Mouse (Mus musculus) heart, embryonic 15.5 days (tissue): ENCODE results near the gene Wdr64. TPM values are rescaled to one million over a fixed set of nuclear protein-coding genes. Genes with fewer than 3 reads are reported as not detected.

Experiments used
- ATAC-seq: fragments of 200-750 bp; cut with Nextera tagmentation; replicated peaks from 2 replicates; pipeline ENCODE4 v1.8.0; 2017; ENCODE audit warnings: low read depth, moderate TSS enrichment; ENCODE audit not compliant: insufficient number of reproducible peaks, insufficient read depth, low FRiP score
- H3K27ac ChIP-seq: fragments of 300-500 bp; sonication (generic); 2 replicates; pipeline ENCODE4 v1.5.1; 2015; ENCODE audit warnings: mild to moderate bottlenecking, inconsistent platforms
- H3K27me3 ChIP-seq: fragments of 300-500 bp; sonication (generic); 2 replicates; pipeline ENCODE4 v1.6.1; 2015; ENCODE audit warnings: inconsistent platforms
- H3K36me3 ChIP-seq: fragments of 300-500 bp; sonication (generic); 2 replicates; pipeline ENCODE4 v1.6.1; 2015; ENCODE audit warnings: mild to moderate bottlenecking, inconsistent platforms
- H3K4me1 ChIP-seq: fragments of 300-500 bp; sonication (generic); replicated peaks from 2 replicates; pipeline ENCODE4 v1.6.1; 2015; ENCODE audit warnings: inconsistent platforms
- H3K4me2 ChIP-seq: fragments of 300-500 bp; sonication (generic); 2 replicates; pipeline ENCODE4 v1.6.1; 2015; ENCODE audit warnings: inconsistent platforms, mild to moderate bottlenecking, moderate library complexity
- H3K4me3 ChIP-seq: fragments of 300-500 bp; sonication (generic); 2 replicates; pipeline ENCODE4 v1.5.1; 2015; ENCODE audit warnings: mild to moderate bottlenecking, inconsistent platforms
- H3K9ac ChIP-seq: fragments of 300-500 bp; sonication (generic); 2 replicates; pipeline ENCODE4 v1.6.1; 2015; ENCODE audit warnings: mild to moderate bottlenecking, inconsistent platforms
- H3K9me3 ChIP-seq: fragments of 300-500 bp; sonication (generic); replicated peaks from 2 replicates; pipeline ENCODE4 v1.6.1; 2016; ENCODE audit warnings: inconsistent platforms
- WGBS: fragments of 180-500 bp; shearing (Covaris S2); methylation state at CpG from one replicate; pipeline ENCODE4 v1.1.7; 2015; ENCODE audit warnings: mixed read lengths; 5-methylcytosine and 5-hydroxymethylcytosine counted together
- polyA plus RNA-seq: library from polyadenylated mRNA; unstranded; fragments of >200 nt; fragmentation: Nextera tagmentation; extraction: Ambion mirVana; gene quantifications from 2 replicates; pipeline ENCODE4 v1.2.1, GENCODE M21; 2015

Wdr64 gene
- polyA plus RNA-seq: not detected in 2 replicates

GRCm38 (mm10) chr1:175698293-175698692, at the start of gene Wdr64:
Gene Wdr64 (plus strand): TSS chr1:175698593.
- ATAC-seq: no peak
- no peak within 1 kb of the TSS for H3K9ac ChIP-seq
- no peak within 1 kb of the TSS for H3K4me3 ChIP-seq

GRCm38 (mm10) chr1:175648615-175649014, 49.8 kb upstream of the Wdr64 start:
- ATAC-seq: no peak
- WGBS: 89% methylated on average over 4 of the region's 4 CpGs
- no peak overlapping the region for H3K9ac ChIP-seq
- H3K36me3 ChIP-seq: no peaks in the 10 kb centered on the region
- no peaks in the 10 kb centered on the region for H3K9me3 ChIP-seq
- no peak overlapping the region for H3K4me2 ChIP-seq
- no peaks in the 10 kb centered on the region for H3K27me3 ChIP-seq
- no peaks in the 10 kb centered on the region for H3K4me1 ChIP-seq
- no peak overlapping the region for H3K4me3 ChIP-seq
- no peak overlapping the region for H3K27ac ChIP-seq

More at GRCm38 (mm10) chr1:175698293-175698692, at the start of gene Wdr64:
- Histone ChIP-seq H3K9me3 (no peaks in the 10 kb centered on the region), H3K36me3 (no peaks in the 10 kb centered on the region), H3K4me1 (peaks cover 9% of the 10 kb centered on the region), H3K27me3 (no peaks in the 10 kb centered on the region), H3K27ac (no peak within 1 kb of the TSS), H3K4me2 (no peak within 1 kb of the TSS)
- 75% methylated on average over 1 of the region's 1 CpGs for WGBS

- Histone ChIP-seq H3K4me3 (no peak overlapping the region), H3K27me3 (no peaks in the 10 kb centered on the region), H3K9ac (no peak overlapping the region), H3K4me2 (no peak overlapping the region), H3K4me1 (no peaks in the 10 kb centered on the region), H3K9me3 (no peaks in the 10 kb centered on the region), H3K36me3 (peaks cover 3% of the 10 kb centered on the region; the same call in 1 of the 2 replicates), H3K27ac (no peak overlapping the region)
- WGBS: 85% methylated on average over 4 of the region's 4 CpGs
- ATAC-seq: no peak
Measured at GRCm38 (mm10) chr1:175659900-175660299, 38.5 kb upstream of the Wdr64 start.

GRCm38 (mm10) chr1:175668666-175669405, 29.6 kb upstream of the Wdr64 start:
- Histone ChIP-seq H3K4me1 (no peaks in the 10 kb centered on the region), H3K27me3 (no peaks in the 10 kb centered on the region), H3K36me3 (no peaks in the 10 kb centered on the region), H3K9ac (no peak overlapping the region), H3K27ac (no peak overlapping the region), H3K9me3 (no peaks in the 10 kb centered on the region), H3K4me2 (no peak overlapping the region), H3K4me3 (no peak overlapping the region)
- ATAC-seq: peak; percentile 47; the same call in 1 of the 2 replicates
- 63% methylated on average over 5 of the region's 5 CpGs for WGBS

GRCm38 (mm10) chr1:175669456-175669855, 28.9 kb upstream of the Wdr64 start:
- H3K9ac ChIP-seq: no peak overlapping the region
- H3K4me3 ChIP-seq: no peak overlapping the region
- H3K36me3 ChIP-seq: no peaks in the 10 kb centered on the region
- H3K27me3 ChIP-seq: no peaks in the 10 kb centered on the region
- 83% methylated on average over 3 of the region's 3 CpGs for WGBS
- no peak for ATAC-seq
- H3K27ac ChIP-seq: no peak overlapping the region
- H3K4me1 ChIP-seq: no peaks in the 10 kb centered on the region
- H3K9me3 ChIP-seq: no peaks in the 10 kb centered on the region
- H3K4me2 ChIP-seq: no peak overlapping the region

GRCm38 (mm10) chr1:175670042-175670441, 28.4 kb upstream of the Wdr64 start:
- Histone ChIP-seq H3K27me3 (no peaks in the 10 kb centered on the region), H3K4me1 (no peaks in the 10 kb centered on the region), H3K9me3 (no peaks in the 10 kb centered on the region), H3K27ac (no peak overlapping the region), H3K9ac (no peak overlapping the region), H3K4me2 (no peak overlapping the region), H3K36me3 (no peaks in the 10 kb centered on the region), H3K4me3 (no peak overlapping the region)
- whole genome bisulfite sequencing: 84% methylated on average over 7 of the region's 7 CpGs
- no peak for ATAC-seq

- H3K27ac ChIP-seq: no peak overlapping the region
- no peaks in the 10 kb centered on the region for H3K9me3 ChIP-seq
- H3K36me3 ChIP-seq: no peaks in the 10 kb centered on the region
- H3K27me3 ChIP-seq: no peaks in the 10 kb centered on the region
- no peak for ATAC-seq
- no peak overlapping the region for H3K4me2 ChIP-seq
- H3K4me1 ChIP-seq: no peaks in the 10 kb centered on the region
- WGBS: 17% methylated on average over 1 of the region's 1 CpGs
- no peak overlapping the region for H3K9ac ChIP-seq
- H3K4me3 ChIP-seq: no peak overlapping the region
Measured at GRCm38 (mm10) chr1:175671626-175672025, 26.8 kb upstream of the Wdr64 start.

- Histone ChIP-seq H3K27me3 (no peaks in the 10 kb centered on the region), H3K9ac (no peak overlapping the region), H3K4me2 (no peak overlapping the region), H3K36me3 (no peaks in the 10 kb centered on the region), H3K4me1 (no peaks in the 10 kb centered on the region), H3K4me3 (no peak overlapping the region), H3K27ac (no peak overlapping the region), H3K9me3 (no peaks in the 10 kb centered on the region)
- WGBS: 80% methylated on average over 7 of the region's 7 CpGs
- no peak for ATAC-seq
Measured at GRCm38 (mm10) chr1:175673563-175674325, 24.6 kb upstream of the Wdr64 start.

GRCm38 (mm10) chr1:175675116-175675515, 23.3 kb upstream of the Wdr64 start:
- H3K4me3 ChIP-seq: no peak overlapping the region
- no peak overlapping the region for H3K4me2 ChIP-seq
- no peaks in the 10 kb centered on the region for H3K9me3 ChIP-seq
- no peak overlapping the region for H3K9ac ChIP-seq
- H3K27me3 ChIP-seq: no peaks in the 10 kb centered on the region
- ATAC-seq: no peak
- 67% methylated on average over 6 of the region's 6 CpGs for WGBS
- H3K36me3 ChIP-seq: no peaks in the 10 kb centered on the region
- no peaks in the 10 kb centered on the region for H3K4me1 ChIP-seq
- H3K27ac ChIP-seq: no peak overlapping the region

- H3K9ac ChIP-seq: no peak overlapping the region
Measured at GRCm38 (mm10) chr1:175677459-175677858, 20.9 kb upstream of the Wdr64 start.

GRCm38 (mm10) chr1:175680995-175681394, 17.4 kb upstream of the Wdr64 start:
- H3K4me1 ChIP-seq: no peaks in the 10 kb centered on the region
- WGBS: 67% methylated on average over 6 of the region's 6 CpGs
- no peak overlapping the region for H3K4me3 ChIP-seq

More at GRCm38 (mm10) chr1:175677459-175677858, 20.9 kb upstream of the Wdr64 start:
- ATAC-seq: no peak
- Histone ChIP-seq H3K4me2 (no peak overlapping the region), H3K4me1 (no peaks in the 10 kb centered on the region), H3K9me3 (no peaks in the 10 kb centered on the region), H3K27ac (no peak overlapping the region), H3K27me3 (no peaks in the 10 kb centered on the region), H3K4me3 (no peak overlapping the region), H3K36me3 (no peaks in the 10 kb centered on the region)
- 56% methylated on average over 6 of the region's 6 CpGs for WGBS

More at GRCm38 (mm10) chr1:175680995-175681394, 17.4 kb upstream of the Wdr64 start:
- Histone ChIP-seq H3K4me2 (no peak overlapping the region), H3K36me3 (peaks cover 1% of the 10 kb centered on the region; the same call in 1 of the 2 replicates), H3K27ac (no peak overlapping the region), H3K9me3 (no peaks in the 10 kb centered on the region), H3K9ac (no peak overlapping the region), H3K27me3 (no peaks in the 10 kb centered on the region)
- ATAC-seq: no peak
